Comparison of ENCODE assay signal across 31 mouse cellular contexts in genomic region chr2:25830786-25831185, GRCm38 (mm10). TPM values are rescaled to one million over a fixed set of nuclear protein-coding genes. Genes with fewer than 3 reads are reported as not detected.
DNase-seq lines count a peak whose midpoint lies in the region; ATAC-seq and TF ChIP-seq lines count a peak whose summit lies in the region.
"Had no signal": no experiment of that assay in that cellular context is flagged by ENCODE, and none has a peak within 500 bp of the region (broad histone marks: within the 10 kb centered on the region; RNA-seq: fewer than 3 reads in every experiment).

No protein-coding gene starts in this region.

- no peak overlapping the region for H3K27ac ChIP-seq in heart, embryonic 11.5 days (ENCODE audit: low read depth, low read length)
- H3K27ac ChIP-seq: embryonic facial prominence, embryonic 15.5 days; forebrain, embryonic 10.5 days; heart, embryonic 15.5 days; hindbrain, embryonic 12.5 days; intestine, embryonic 15.5 days had no signal

- no peaks in the 10 kb centered on the region for H3K27me3 ChIP-seq in heart, embryonic 11.5 days (ENCODE audit: control insufficient read depth, insufficient read depth, low read length)
- H3K27me3 ChIP-seq: embryonic facial prominence, embryonic 15.5 days; Patski had no signal

- H3K4me1 ChIP-seq in heart, embryonic 11.5 days (ENCODE audit: control insufficient read depth, insufficient read depth, low read length), result no peaks in the 10 kb centered on the region
- no peaks in the 10 kb centered on the region for H3K4me1 ChIP-seq in lung, adult 2 months (ENCODE audit: control insufficient read depth, insufficient read depth, low read length)
- H3K4me1 ChIP-seq: embryonic facial prominence, embryonic 15.5 days; forebrain, embryonic 10.5 days; heart, embryonic 15.5 days; hindbrain, embryonic 12.5 days; intestine, embryonic 15.5 days had no signal

- no peak overlapping the region for H3K4me2 ChIP-seq in heart, embryonic 11.5 days
- H3K4me2 ChIP-seq: embryonic facial prominence, embryonic 15.5 days; heart, embryonic 15.5 days; hindbrain, embryonic 12.5 days; intestine, embryonic 15.5 days had no signal

- intact Hi-C loops in gastrocnemius, postnatal 36 days (cut with DNase I), result loop anchor here (10.0 kb wide), 1 partner anchor 314 kb away; no protein-coding TSS in a partner anchor

- ATAC-seq in heart, embryonic 11.5 days (replicated peaks; ENCODE audit: insufficient number of reproducible peaks, low FRiP score, low TSS enrichment), result no peak
- ATAC-seq: activated CD4-positive, CD25-positive, alpha-beta regulatory T cell, adult 4 months; forebrain, embryonic 14.5 days; intestine, embryonic 15.5 days; Patski had no signal

- TF ChIP-seq POLR2A in lung, adult 2 months (IDR thresholded peaks at IDR 0.05; ENCODE audit: borderline replicate concordance, extremely low read depth, low read depth, low read length), result no peak

- no peak overlapping the region for H3K9ac ChIP-seq in heart, embryonic 11.5 days (ENCODE audit: low read depth, low read length)
- H3K9ac ChIP-seq: embryonic facial prominence, embryonic 15.5 days; heart, embryonic 15.5 days; hindbrain, embryonic 12.5 days; intestine, embryonic 15.5 days had no signal

- no peak for TF ChIP-seq CTCF in lung, adult 2 months (IDR thresholded peaks at IDR 0.05; ENCODE audit: insufficient read depth, low read length)

- H3K4me3 ChIP-seq in heart, embryonic 11.5 days (ENCODE audit: low read depth, low read length), result no peak overlapping the region
- H3K4me3 ChIP-seq in lung, adult 2 months (replicated peaks; ENCODE audit: extremely low read depth, low read depth, low read length), result no peak overlapping the region
- H3K4me3 ChIP-seq: embryonic facial prominence, embryonic 15.5 days; erythroblast, embryonic 14.5 days; forebrain, embryonic 10.5 days; heart, embryonic 15.5 days; hindbrain, embryonic 12.5 days; intestine, embryonic 15.5 days had no signal

- DNase-seq in gastrocnemius, adult 18-20 months (ENCODE audit: low spot score), result peak; percentile 23
- DNase-seq in gastrocnemius, postnatal 36 days, result no peak
- DNase-seq in heart, adult 9 months (ENCODE audit: low spot score in 2 of 2), result peak; percentile 34 to 51
- peak; percentile 76 for DNase-seq in lung, postnatal 10 days
- no peak for DNase-seq in lung, adult 2 months
- DNase-seq in skeletal muscle tissue, adult 2 months (ENCODE audit: low read depth, low spot score), result peak; percentile 32
- DNase-seq: adrenal gland, adult 8-10 months; cerebellum, adult 11 months; cerebellum, adult 8-10 months; cerebellum, postnatal 14 days; embryo, embryonic 11 days; gastrocnemius, postnatal 14 days; kidney, adult 18-20 months had no signal

- H3K36me3 ChIP-seq in heart, embryonic 11.5 days (ENCODE audit: control insufficient read depth, insufficient read depth, low read length), result no peaks in the 10 kb centered on the region
- H3K36me3 ChIP-seq: embryonic facial prominence, embryonic 15.5 days; forebrain, embryonic 10.5 days; heart, embryonic 15.5 days; hindbrain, embryonic 12.5 days; intestine, embryonic 15.5 days had no signal

- H3K9me3 ChIP-seq in heart, embryonic 11.5 days (replicated peaks; ENCODE audit: control insufficient read depth, low read length), result no peaks in the 10 kb centered on the region
- H3K9me3 ChIP-seq: embryonic facial prominence, embryonic 15.5 days; forebrain, embryonic 10.5 days; heart, embryonic 15.5 days; hindbrain, embryonic 12.5 days; intestine, embryonic 15.5 days had no signal

- WGBS in heart, embryonic 11.5 days (ENCODE audit: insufficient replicate concordance), result 70% methylated on average over 3 of the region's 3 CpGs
- WGBS in lung, adult 2 months, result 48% methylated on average over 3 of the region's 3 CpGs

RNA-seq across cellular contexts. Expression of gene Lcn9, which starts 7.8 kb away (rescaled TPM):
- not detected for total RNA-seq in gastrocnemius, adult 18-20 months (2021)
- total RNA-seq in gastrocnemius, postnatal 36 days (2021), result not detected
- polyA plus RNA-seq in heart, embryonic 11.5 days (2014; fragmentation: Nextera tagmentation; extraction: Ambion mirVana), result not detected in 2 replicates
- polyA plus RNA-seq in lung, adult 2 months (2012; rRNA removed), result not detected in 2 replicates
- total RNA-seq: adrenal gland, adult 8-10 months; adrenal gland, postnatal 4 days; CH12.LX; common myeloid progenitor, adult 5-6 weeks; gastrocnemius, postnatal 14 days; granulocyte monocyte progenitor cell, adult 5-6 weeks; heart, postnatal 36 days had no signal
- polyA plus RNA-seq: activated CD4-positive, CD25-positive, alpha-beta regulatory T cell, adult 4 months; brain, embryonic 14.5 days; embryonic facial prominence, embryonic 11.5 days; embryonic facial prominence, embryonic 15.5 days; erythroblast, embryonic 14.5 days; forebrain, embryonic 10.5 days; forebrain, embryonic 14.5 days; frontal cortex, adult 2 months; heart, embryonic 15.5 days; hindbrain, embryonic 12.5 days; intestine, embryonic 15.5 days; Patski had no signal

RNA-seq across cellular contexts. Expression of gene Glt6d1, which starts 15.1 kb away (rescaled TPM):
- total RNA-seq in gastrocnemius, adult 18-20 months (2021), result not detected
- total RNA-seq in gastrocnemius, postnatal 36 days (2021), result not detected
- not detected in 2 replicates for polyA plus RNA-seq in heart, embryonic 11.5 days (2014; fragmentation: Nextera tagmentation; extraction: Ambion mirVana)
- polyA plus RNA-seq in lung, adult 2 months (2012; rRNA removed), result not detected in 2 replicates
- total RNA-seq: adrenal gland, adult 8-10 months; adrenal gland, postnatal 4 days; CH12.LX; common myeloid progenitor, adult 5-6 weeks; gastrocnemius, postnatal 14 days; granulocyte monocyte progenitor cell, adult 5-6 weeks; heart, postnatal 36 days had no signal
- polyA plus RNA-seq: activated CD4-positive, CD25-positive, alpha-beta regulatory T cell, adult 4 months; brain, embryonic 14.5 days; embryonic facial prominence, embryonic 11.5 days; embryonic facial prominence, embryonic 15.5 days; erythroblast, embryonic 14.5 days; forebrain, embryonic 10.5 days; forebrain, embryonic 14.5 days; frontal cortex, adult 2 months; heart, embryonic 15.5 days; hindbrain, embryonic 12.5 days; intestine, embryonic 15.5 days; Patski had no signal

RNA-seq across cellular contexts. Expression of gene Sohlh1, which starts 16.3 kb away (rescaled TPM):
- total RNA-seq in gastrocnemius, adult 18-20 months (2021), result not detected
- total RNA-seq in gastrocnemius, postnatal 36 days (2021), result not detected
- not detected in 2 replicates for polyA plus RNA-seq in heart, embryonic 11.5 days (2014; fragmentation: Nextera tagmentation; extraction: Ambion mirVana)
- not detected in 2 replicates for polyA plus RNA-seq in lung, adult 2 months (2012; rRNA removed)
- total RNA-seq: adrenal gland, adult 8-10 months; adrenal gland, postnatal 4 days; CH12.LX; common myeloid progenitor, adult 5-6 weeks; gastrocnemius, postnatal 14 days; granulocyte monocyte progenitor cell, adult 5-6 weeks; heart, postnatal 36 days had no signal
- polyA plus RNA-seq: brain, embryonic 14.5 days; embryonic facial prominence, embryonic 11.5 days; embryonic facial prominence, embryonic 15.5 days; erythroblast, embryonic 14.5 days; forebrain, embryonic 10.5 days; forebrain, embryonic 14.5 days; frontal cortex, adult 2 months; heart, embryonic 15.5 days; hindbrain, embryonic 12.5 days; intestine, embryonic 15.5 days; Patski had no signal

RNA-seq across cellular contexts. Expression of gene Kcnt1, which starts 32.7 kb away (rescaled TPM):
- total RNA-seq in gastrocnemius, adult 18-20 months (2021), result under 1 TPM; 0.34 to 0.47 TPM
- total RNA-seq in gastrocnemius, postnatal 36 days (2021), result under 1 TPM in 1 of 2 experiments, not detected in 1; 0.20 TPM
- polyA plus RNA-seq in heart, embryonic 11.5 days (2014; fragmentation: Nextera tagmentation; extraction: Ambion mirVana), result 0.04 TPM in 1 of 2 replicates, not detected in the other
- 0.06 and 0.40 TPM in 2 replicates for polyA plus RNA-seq in lung, adult 2 months (2012; rRNA removed)
- total RNA-seq: common myeloid progenitor, adult 5-6 weeks; granulocyte monocyte progenitor cell, adult 5-6 weeks had no signal
- polyA plus RNA-seq: erythroblast, embryonic 14.5 days; heart, embryonic 15.5 days had no signal

RNA-seq across cellular contexts. Expression of gene Gm13539, which starts 48.7 kb away (rescaled TPM):
- not detected for total RNA-seq in gastrocnemius, adult 18-20 months (2021)
- not detected for total RNA-seq in gastrocnemius, postnatal 36 days (2021)
- not detected in 2 replicates for polyA plus RNA-seq in heart, embryonic 11.5 days (2014; fragmentation: Nextera tagmentation; extraction: Ambion mirVana)
- polyA plus RNA-seq in lung, adult 2 months (2012; rRNA removed), result not detected in 2 replicates
- total RNA-seq: adrenal gland, adult 8-10 months; adrenal gland, postnatal 4 days; CH12.LX; common myeloid progenitor, adult 5-6 weeks; gastrocnemius, postnatal 14 days; granulocyte monocyte progenitor cell, adult 5-6 weeks; heart, postnatal 36 days had no signal
- polyA plus RNA-seq: activated CD4-positive, CD25-positive, alpha-beta regulatory T cell, adult 4 months; brain, embryonic 14.5 days; embryonic facial prominence, embryonic 11.5 days; embryonic facial prominence, embryonic 15.5 days; erythroblast, embryonic 14.5 days; forebrain, embryonic 10.5 days; forebrain, embryonic 14.5 days; frontal cortex, adult 2 months; heart, embryonic 15.5 days; hindbrain, embryonic 12.5 days; intestine, embryonic 15.5 days; Patski had no signal

Comparison
In these comparisons a context has a peak if more than half of its experiments do, and no peak if none do; other contexts are left out.
1. DNase-seq: peak in gastrocnemius, adult 18-20 months (single experiment), heart, adult 9 months (2 of 2), lung, postnatal 10 days (single experiment) and skeletal muscle tissue, adult 2 months (single experiment); none in gastrocnemius, postnatal 36 days (0 of 2) and lung, adult 2 months (single experiment).